Mouse (Mus musculus) CD4-positive naive resting alpha-beta T cell, adult 57 days (primary cell): ENCODE measurements around the gene Bmp8b. TPM values are rescaled to one million over a fixed set of nuclear protein-coding genes. Genes with fewer than 3 reads are reported as not detected.

Experiments used
- total RNA-seq: library from RNA; stranded (reverse); gene quantifications from one replicate; pipeline ENCODE4 v1.2.4, GENCODE M21; 2023

Bmp8b gene
- not detected for total RNA-seq

GRCm38 (mm10) chr4:123104651-123105450 is at the start of gene Bmp8b:
Gene Bmp8b, plus strand, starts transcription at chr4:123105165.

GRCm38 (mm10) chr4:123116011-123116410 is 11.0 kb downstream of the Bmp8b start, which contains the start of gene Oxct2b:
Gene Oxct2b, plus strand, starts transcription at chr4:123116266.

GRCm38 (mm10) chr4:123139513-123140154 is 34.7 kb downstream of the Bmp8b start, which contains the start of gene Ppie:
Gene Ppie, minus strand, starts transcription at chr4:123139951.

Other genes with a start within 250 kb of the Bmp8b start
- gene Cap1, start 219.1 kb upstream of the Bmp8b start, total RNA-seq, result 366 TPM
- gene Mfsd2a, start 144.0 kb upstream of the Bmp8b start, total RNA-seq, result 1.9 TPM
- 0.56 TPM for gene Mycl, start 109.5 kb upstream of the Bmp8b start, total RNA-seq
- 13.2 TPM for gene Trit1, start 88.6 kb upstream of the Bmp8b start, total RNA-seq
- gene Oxct2b, start 11.1 kb downstream of the Bmp8b start, total RNA-seq, result not detected
- 63.4 TPM for gene Ppie, start 34.8 kb downstream of the Bmp8b start, total RNA-seq
- 0.18 TPM for gene Hpcal4, start 78.1 kb downstream of the Bmp8b start, total RNA-seq
- not detected for gene Nt5c1a, start 96.3 kb downstream of the Bmp8b start, total RNA-seq
- gene Heyl, start 128.4 kb downstream of the Bmp8b start, total RNA-seq, result not detected
- gene Pabpc4, start 157.2 kb downstream of the Bmp8b start, total RNA-seq, result 76.7 TPM
- not detected for gene Oxct2a, start 218.5 kb downstream of the Bmp8b start, total RNA-seq
- not detected for gene Bmp8a, start 238.1 kb downstream of the Bmp8b start, total RNA-seq